Mouse (Mus musculus) urinary bladder, postnatal 25 days (tissue): ENCODE results near the gene Sema3c.
A peak's percentile ranks its signal among the peaks of the same experiment; 100 is the strongest.
"Not testable (repeated sequence)": the region's sequence is repeated elsewhere in the genome, so short reads cannot be mapped to it uniquely, and the experiment has no call there.

Experiments used
- DNase-seq: peaks from one replicate; pipeline ENCODE4 v3.0.0; 2022; ENCODE audit warnings: low spot score

Gene Sema3c

DNA sequence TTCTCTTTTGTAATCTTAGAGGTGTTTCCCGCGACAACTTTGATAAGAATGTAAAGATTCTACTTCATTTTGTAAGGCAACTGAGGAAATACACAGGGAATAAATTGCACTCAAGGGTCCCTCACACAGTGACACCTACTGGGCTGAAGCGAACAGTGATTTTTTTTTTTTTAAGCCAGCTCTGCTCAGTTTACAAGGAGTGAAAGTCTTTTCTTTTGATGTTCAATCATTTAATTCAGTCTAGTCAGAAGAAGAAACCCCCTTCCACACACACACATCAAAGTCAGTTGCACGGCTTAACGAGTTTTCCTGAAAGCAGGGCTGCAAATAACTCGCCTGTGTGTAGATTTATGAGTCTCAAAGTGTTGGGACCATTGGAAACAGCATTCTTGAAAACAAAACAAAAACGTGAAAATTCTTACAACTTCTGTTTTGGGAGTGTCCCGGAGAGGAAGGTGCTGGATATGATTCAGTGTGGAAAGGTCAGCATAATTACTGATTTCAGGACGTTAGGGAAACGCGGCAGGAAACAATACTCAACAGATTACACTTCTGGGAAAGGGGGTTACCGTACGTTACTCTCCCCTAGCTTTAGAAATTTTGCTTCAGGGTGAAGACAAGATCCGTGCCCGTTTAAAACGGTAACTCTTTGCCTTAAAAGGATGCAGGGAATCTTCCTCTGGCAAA lies at the start of gene Sema3c:
TSS of gene Sema3c (plus strand) at position 588 of the 687 bp plus-strand sequence.
- DNase-seq: no peak

DNA sequence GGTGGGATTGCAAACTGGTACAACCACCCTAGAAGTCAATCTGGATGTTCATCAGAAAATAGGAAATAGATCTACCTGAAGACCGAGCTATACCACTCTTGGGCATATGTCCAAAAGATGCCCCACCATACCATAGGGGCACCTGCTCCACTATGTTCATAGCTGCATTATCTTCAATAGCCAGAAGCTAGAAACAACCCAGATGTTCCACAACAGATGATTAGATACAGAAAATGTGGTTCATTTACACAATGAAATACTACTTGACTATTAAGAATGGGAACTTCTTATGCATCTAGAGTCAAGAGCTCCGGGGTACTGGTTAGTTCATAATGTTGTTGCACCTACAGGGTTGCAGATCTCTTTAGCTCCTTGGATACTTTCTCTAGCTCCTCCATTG lies 42.9 kb upstream of the Sema3c start:
- not testable (repeated sequence) for DNase-seq

DNA sequence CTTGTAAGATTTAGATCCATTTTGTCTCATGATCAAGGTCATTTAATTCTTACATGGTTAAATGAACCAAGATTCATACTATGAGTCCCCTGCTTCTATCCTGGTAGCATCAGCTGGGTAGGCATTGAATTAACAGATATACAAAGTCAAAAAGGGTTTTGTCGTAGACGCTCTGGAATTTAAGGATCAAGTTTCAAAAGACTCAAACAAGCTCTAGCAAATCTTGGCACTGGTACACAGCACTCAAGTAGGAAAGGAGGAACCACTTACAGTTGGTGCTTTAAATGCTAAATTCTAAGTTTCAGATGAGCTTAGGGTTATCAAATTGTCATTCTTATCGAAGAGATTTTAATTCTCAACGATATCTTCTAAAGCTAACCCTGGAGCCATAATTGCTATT lies 30.9 kb upstream of the Sema3c start:
- no peak for DNase-seq

DNA sequence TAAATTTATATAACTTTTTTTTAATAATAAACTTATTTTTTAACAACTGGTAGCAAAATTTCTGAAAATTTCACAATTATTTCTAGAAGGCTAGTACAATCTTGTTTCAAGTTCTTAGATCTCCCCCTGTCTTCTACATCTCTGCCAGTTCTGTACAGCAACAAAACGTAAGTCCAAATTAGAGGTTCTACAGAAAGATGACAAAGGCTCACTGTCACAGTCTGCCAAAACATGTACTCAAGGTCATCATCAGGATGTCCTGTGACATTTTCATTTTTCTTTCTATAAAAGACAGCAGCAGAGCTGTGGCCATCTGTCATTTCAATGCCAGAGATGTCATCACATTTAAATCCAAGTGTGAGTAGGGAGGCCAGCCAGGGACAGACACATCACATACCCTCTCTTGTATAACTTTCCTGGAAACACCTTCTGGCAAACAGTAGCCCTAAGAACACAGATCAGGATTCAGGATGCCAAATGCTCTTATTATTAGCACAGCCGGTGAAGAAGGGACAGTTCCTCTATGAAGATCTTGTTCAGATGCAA lies 29.1 kb upstream of the Sema3c start:
- no peak for DNase-seq

DNA sequence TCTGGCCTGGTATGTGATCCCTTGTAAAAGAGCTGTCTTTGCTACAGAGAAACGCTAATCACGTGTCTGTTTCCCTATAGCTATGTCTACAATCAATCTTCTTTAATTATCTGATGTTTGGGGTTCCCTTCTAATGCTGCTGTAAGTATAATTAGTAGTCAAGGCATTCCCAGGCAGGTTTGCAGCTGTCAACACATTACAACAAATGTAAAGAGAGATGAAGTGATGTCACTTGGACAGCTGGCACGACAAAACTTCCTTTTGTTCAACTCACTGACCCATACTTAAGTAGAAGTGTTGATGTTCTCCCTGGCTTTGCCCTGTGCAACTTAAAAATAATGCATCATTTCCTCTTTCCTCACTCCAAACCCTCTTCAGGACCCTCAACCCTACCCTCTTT lies 22.4 kb upstream of the Sema3c start:
- DNase-seq: no peak

DNA sequence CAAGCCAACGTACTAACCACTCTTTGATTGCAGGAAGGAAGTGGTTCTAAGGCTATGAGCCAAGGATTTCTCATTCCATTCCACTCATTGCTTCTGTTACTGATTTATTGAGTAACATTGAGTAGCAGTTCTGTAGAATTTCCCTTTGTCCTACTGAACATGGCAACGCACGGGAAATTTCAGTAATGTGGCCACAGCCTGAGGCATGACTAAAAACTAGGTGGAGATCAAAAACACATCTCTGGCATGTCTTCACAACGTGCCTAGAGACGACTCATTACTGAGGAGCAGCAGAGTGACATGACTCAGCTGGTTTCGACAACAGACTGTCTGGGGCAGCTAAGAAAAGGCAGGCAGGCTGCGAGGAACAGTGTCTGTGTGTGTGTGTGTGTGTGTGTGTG lies 18.0 kb upstream of the Sema3c start:
- peak; percentile 34 for DNase-seq

DNA sequence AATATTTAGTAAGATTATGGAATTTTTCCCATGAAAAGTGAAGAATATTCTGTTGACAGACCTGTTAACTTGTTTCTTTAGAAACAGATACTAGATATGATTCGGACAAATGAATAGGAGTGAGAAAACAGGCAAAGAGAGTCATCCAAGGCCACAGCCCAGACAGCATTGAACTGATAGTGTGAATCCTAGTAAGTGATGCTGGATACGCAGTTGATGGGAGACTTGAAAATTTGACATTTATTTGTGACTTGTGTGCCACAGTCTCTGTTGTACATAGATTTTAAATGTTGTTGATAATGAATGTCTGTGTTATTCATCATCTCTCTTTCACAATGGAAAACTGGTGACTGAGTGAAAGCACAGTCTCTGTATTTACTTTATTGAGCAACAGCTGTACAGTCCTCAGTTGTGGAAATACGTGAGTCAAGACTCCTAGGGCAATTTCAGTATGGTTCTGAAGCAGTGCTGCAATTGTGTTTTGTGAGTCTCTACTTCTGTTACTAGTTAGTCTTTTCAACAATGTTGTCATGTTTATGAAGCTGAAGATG lies 17.3 kb upstream of the Sema3c start:
- DNase-seq: no peak

DNA sequence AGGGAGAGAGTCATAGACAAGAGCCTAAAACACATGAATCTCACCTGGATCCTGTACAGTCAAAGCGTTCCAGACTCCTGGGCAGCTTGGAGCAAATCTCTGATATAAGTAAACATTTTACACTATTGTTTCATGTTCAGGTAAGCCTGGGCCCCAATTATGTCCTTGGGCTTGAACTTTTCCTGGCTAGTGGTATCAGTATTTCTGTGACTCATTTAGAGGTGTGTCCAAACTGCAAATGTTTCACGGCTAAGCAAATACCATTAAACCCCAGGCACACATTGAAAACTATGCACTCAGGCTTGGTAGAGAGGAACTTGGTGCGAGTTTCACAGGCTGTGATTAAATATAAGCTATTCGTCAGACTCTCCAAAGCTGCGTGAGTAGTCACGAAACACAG lies 2.5 kb upstream of the Sema3c start:
- DNase-seq: no peak

DNA sequence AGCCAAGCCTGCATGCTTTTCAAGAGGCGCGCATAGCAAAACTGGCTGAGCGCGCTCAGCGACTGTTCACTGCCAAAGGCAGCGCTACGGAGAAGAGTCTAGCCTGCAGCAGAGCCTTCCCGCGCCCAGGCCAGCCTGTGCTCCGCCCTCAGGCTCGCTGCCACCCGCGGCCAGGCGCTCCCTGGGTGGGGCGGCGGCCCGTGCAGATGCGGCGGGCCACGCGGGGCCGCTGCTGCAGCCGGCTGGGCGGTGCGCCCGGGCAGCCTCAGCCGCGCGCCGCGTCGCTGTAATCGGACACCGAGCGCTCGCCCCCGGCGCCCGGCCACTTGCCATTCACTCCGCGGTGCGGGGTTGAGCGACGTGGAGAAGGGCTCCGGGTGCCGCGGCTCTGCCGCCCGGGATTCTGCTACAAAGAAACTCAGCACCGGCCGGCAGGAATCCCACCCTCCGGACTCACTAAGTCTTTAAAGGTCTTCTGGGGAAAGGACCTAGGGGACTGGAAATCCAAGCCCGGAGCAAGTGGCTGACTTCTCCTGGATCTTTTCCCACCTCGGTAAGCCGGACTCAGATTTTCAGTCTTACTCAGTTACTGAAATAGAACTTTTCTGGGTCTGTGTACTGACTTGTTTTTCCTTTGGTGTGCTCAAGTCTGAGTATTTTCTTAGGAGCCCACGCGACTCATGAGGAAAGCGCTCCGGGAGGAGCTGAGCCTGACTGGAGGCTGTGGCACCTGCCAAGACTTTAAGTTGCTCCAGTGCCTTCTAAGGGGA lies 517 bp downstream of the Sema3c start:
- DNase-seq: peak; percentile 75

DNA sequence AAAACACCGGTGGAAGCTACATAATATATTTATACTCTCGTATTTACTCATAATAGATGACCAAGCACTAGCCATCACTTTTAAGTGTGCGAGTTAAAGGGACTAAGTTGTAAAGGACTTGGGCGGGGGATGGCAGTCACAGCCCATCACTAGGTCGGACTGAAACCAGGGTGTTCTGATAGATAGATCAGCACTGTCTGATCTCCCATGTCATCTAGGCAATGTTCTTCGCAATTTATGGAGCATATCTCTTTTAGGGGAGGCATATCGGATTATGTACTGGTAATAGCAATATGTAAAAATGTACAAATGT lies 1.1 kb downstream of the Sema3c start:
- no peak for DNase-seq

DNA sequence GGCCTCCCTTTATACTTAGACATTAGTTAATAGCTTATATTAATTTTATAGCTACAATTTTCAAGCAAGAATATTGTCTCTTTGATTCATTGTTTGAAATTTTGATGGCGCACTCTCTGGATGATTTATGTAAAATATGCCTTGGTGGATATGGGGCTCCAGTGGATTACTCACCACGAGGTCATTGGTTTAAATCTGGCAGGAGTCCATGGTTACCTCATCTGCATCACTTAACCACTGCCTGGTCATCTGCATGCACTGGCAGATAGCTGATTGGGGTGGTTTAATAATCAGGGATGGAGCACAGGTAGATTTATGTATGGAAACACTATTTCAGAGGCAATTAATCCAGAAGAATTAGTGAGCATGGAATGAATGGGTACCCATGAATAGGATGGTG lies 2.0 kb downstream of the Sema3c start:
- no peak for DNase-seq

DNA sequence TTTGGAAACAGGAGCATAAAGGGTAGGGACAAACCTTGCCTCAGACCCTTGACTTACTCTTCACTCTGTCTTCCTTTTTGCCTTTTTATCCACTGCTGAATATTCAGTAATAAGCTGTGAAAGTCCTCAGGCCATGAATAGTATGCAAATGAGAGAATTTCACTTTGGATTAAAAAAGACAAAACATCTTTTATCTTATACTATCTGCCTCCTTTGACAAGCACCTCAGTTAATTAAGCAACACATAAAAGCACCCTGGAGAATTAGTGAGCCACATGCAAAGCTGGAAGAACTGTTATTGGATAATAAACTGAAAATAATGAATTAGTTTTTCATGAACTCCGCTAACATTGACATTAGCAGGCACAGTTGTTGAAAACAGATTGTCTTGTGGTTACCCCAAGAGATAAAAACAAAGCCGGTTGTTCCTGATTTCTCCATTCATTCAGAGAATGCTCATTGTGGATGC lies 8.0 kb downstream of the Sema3c start:
- DNase-seq: no peak

DNA sequence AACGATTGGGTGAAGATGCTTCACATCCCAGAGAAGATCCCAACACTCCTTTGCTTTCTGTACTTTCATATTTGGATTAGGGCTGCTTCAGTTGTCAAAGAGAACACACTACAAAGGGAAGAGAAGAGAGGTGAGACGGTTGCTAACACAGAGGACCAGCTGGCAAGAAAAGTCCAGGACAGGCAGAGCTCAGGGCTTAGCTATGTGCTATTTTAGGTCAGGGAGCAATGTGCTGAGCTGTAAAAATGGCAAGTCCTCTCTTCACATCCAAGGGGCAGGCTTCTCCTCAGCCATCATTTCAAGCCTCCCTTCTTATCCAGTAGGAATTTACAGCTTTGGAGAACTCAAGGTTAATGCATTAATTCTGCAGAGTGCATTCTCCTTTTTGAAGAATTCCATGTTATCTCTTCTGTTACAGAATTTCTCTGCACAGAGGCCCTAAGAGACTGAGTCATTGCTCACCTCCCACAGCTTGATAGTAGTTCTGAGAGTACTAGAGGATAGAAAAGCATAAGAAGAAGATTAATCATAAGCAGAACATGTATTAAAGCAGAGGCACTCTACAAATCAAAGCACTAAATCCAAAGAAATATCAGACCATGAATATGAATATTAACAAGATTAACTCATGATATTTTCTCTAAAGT lies 10.3 kb downstream of the Sema3c start:
- no peak for DNase-seq

DNA sequence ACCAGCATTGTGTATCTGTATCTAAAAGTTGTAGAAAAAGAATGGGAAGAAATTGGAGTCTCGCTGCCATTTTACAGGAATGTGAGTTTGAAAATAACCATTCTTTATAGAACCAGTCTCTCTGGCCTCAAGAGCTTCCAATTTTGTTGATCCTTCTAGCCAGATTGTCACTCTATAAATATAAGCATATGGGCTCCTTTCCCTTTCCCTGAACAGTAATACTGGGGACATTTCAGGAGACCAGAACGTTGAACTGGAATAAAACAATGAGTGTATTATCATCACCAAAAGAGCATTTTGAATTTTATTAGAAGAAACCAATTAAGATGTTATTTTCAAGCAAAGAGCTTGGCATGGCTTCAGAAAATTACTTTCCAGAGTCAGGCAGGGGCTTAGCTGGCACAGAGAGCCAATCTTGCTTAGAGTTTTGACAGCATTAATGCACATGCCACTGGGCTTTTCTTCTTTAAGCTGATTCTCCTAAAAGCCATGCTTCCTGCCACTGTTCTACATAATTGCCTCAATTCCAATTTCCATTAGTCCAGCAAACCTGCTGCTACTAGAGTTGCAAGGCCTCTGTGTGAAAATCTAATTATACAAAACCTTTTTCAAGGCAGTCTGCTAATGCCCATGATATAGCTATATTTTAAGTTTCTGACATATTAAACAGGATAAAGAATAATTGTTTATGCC lies 12.6 kb downstream of the Sema3c start:
- no peak for DNase-seq

DNA sequence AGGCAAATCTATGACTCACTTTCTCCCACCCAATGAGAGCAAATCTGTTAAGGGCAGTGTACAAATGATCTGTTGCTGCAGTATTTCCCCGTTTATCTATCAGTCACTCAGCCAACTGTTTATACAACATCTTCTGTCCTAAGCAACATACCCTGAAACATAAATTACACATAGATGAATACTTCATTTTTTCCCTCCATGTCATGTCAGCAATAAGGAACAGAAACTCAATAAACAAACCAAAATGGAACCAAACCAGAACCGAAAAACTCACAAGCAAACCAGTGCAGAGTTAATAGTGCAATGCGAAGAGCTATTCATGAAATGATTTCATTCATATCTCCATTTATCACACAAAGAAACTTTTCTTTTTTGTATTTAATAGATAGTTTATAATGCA lies 17.8 kb downstream of the Sema3c start:
- no peak for DNase-seq

DNA sequence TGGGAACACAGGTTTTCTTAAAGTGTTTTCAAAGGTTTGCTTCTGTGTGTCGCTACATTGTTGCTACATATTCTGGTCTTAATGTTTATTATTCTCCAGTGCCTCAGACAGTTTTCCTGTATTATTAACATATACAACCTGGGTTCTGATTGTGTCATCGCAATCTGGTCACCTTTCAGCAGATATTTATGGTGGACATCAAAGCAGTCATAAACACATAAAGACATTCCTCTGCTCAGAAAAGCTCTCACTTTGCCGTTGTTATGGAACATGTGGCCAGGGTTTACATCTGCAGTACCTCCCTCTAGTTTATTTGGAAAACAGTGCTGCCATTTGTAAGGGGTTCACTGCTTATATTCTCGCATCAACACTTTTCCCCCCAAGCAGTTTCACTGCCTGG lies 27.6 kb downstream of the Sema3c start:
- DNase-seq: no peak

DNA sequence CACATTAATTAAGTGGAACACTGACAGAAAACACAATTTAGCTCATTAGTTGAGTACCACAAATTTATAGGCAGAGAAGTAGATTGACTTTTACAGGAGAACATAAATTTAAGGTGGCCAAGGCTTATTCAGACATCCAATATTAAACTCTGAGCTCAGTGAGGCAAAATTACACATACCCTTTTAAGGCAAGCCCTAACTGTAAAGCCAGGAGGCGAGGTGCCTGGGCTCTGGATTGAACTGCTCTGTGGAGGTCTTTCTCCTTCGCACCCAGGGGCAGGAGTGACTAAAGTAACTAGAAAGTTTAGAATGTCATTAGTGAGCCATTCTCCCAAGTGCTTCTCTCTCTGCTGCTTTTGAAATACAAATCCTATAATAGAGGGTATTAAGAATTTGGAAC lies 46.5 kb downstream of the Sema3c start:
- DNase-seq: no peak

DNA sequence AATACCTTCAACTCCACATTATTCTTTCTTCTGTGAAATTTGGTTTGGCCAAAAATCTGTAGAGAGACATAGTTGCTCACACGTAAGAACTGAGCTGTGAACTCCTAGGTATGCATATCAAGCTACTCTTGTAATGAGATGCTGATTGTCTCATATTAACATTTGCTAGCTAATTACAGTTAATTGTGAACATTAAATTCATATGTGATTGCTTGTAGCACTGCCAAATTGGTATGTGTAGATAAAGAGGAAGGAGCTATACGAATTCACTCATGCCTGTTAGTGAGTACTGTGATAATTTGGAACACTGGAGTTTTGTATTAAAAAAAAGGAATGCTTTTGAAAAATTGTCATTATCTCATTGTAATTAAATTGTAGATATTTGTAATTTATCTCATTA lies 48.5 kb downstream of the Sema3c start:
- no peak for DNase-seq

DNA sequence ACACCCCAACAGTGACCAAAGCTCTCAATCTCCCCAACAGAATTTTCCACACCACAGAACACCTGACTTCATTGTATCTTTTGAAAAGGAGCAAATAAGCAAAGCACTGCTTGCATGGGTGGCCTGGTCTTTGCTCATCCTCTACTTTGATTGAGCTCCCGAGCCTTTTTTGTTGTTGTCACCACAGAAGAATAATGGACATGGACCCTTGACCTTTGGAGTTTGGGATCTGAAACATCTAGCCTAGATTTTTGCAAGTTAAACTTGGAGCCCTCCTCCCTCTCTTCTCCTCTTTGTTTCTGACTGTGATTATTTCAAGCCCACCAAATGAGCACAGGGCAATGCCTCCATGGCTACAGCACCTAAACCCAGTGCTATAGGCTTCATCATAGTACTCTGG lies 54.5 kb downstream of the Sema3c start:
- no peak for DNase-seq

DNA sequence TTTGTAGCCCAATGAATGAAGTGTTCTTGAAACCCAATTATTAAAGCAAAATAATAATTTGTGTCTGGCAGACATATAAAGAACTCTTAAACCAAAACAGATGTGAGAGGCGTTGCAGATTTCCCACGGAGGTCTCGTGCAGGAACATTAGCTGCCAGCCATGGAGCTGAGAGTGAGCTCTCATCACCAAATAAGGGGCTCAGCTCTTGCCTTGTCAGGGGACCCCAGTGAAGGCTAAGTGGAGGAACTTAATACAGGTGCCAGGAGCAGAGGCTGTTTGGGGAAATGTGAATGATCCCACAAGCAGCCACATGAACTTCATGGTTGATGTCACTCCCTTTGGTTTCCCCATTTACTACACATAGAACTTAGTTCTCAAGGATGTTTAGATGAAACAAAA lies 55.5 kb downstream of the Sema3c start:
- DNase-seq: no peak

DNA sequence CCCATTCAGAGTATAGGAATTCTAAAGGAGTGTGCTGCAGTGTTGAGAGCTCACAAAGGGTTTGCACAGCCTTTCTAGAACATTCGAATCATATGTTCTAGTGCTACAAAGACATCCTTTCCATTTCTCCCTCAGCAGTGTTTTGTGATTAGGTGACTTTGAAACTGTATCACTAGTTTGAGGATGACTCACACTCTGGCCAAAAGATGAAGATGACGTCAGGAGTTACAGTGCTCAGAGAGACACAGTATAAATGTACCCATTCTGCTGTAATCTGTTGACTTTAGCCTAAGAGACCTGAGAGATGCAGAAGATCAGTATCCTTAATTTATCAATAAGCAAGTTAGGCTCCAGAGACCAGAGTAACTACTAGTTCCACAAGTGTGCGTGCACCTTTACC lies 65.4 kb downstream of the Sema3c start:
- DNase-seq: no peak

DNA sequence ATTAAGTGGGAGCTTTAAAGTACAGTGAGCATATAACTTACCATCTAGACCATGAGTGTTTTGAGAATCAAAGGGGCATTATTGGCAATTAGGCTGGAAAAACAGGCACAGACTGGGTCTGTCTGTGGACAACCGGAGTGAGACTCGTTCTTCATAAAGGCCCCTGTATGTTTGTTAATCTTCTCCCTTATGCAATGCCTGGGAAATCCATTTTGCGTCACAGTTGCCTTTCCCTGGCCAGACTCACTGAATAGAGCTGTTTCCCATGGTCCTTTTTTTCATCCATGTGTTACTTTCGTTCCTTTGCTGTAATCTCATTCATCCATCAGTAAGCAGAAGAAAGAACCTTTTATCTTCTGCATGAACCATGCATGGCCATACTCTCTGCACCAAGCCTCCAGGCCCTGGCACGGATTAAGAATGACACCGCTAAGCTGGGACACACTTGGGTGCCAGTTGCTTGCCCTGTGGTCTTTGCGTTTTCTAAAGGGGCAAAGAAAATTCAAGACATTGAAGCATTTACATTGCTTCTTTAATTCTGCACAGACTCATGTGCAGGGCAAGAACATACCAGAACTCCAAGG lies 73.7 kb downstream of the Sema3c start:
- no peak for DNase-seq
